12 mouse cellular contexts compared by ENCODE assay signal in genomic region chr4:81111307-81111706, GRCm38 (mm10).
DNase-seq lines count a peak whose midpoint lies in the region; ATAC-seq and TF ChIP-seq lines count a peak whose summit lies in the region.
"Had no signal": no experiment of that assay in that cellular context is flagged by ENCODE, and none has a peak within 500 bp of the region (broad histone marks: within the 10 kb centered on the region; RNA-seq: fewer than 3 reads in every experiment).

No protein-coding gene starts in this region.

- 61% methylated on average over 3 of the region's 3 CpGs for WGBS in embryonic facial prominence, embryonic 11.5 days
- WGBS in embryonic facial prominence, embryonic 10.5 days, result 59% methylated on average over 3 of the region's 3 CpGs
- WGBS in midbrain, postnatal 0 days, result 35% methylated on average over 3 of the region's 3 CpGs
- 51% methylated on average over 3 of the region's 3 CpGs for WGBS in midbrain, embryonic 15.5 days

- no peak overlapping the region for H3K9ac ChIP-seq in embryonic facial prominence, embryonic 11.5 days (replicated peaks; ENCODE audit: low read length)
- H3K9ac ChIP-seq in midbrain, postnatal 0 days (replicated peaks; ENCODE audit: low read length, poor library complexity, severe bottlenecking), result no peak overlapping the region
- no peak overlapping the region for H3K9ac ChIP-seq in midbrain, embryonic 15.5 days
- H3K9ac ChIP-seq: liver, embryonic 13.5 days; midbrain, embryonic 12.5 days had no signal

- H3K4me1 ChIP-seq in embryonic facial prominence, embryonic 11.5 days (ENCODE audit: control insufficient read depth, insufficient read depth, low read length), result no peaks in the 10 kb centered on the region
- H3K4me1 ChIP-seq in embryonic facial prominence, embryonic 10.5 days, result no peaks in the 10 kb centered on the region
- H3K4me1 ChIP-seq in midbrain, postnatal 0 days (ENCODE audit: insufficient read depth, low read length), result no peaks in the 10 kb centered on the region
- H3K4me1 ChIP-seq in midbrain, embryonic 15.5 days, result no peaks in the 10 kb centered on the region
- H3K4me1 ChIP-seq: liver, embryonic 13.5 days; midbrain, embryonic 12.5 days had no signal

- peak; percentile 7 for DNase-seq in embryonic facial prominence, embryonic 11.5 days (ENCODE audit: low spot score)
- no peak for DNase-seq in embryonic facial prominence, embryonic 10.5 days (ENCODE audit: low spot score)
- DNase-seq in kidney, postnatal 14 days, result peak; percentile 5
- no peak for DNase-seq in kidney, adult 18-20 months
- peak; percentile 70 for DNase-seq in midbrain, postnatal 0 days (ENCODE audit: low spot score)
- DNase-seq in lung, postnatal 14 days, result peak; percentile 5
- DNase-seq in spleen, postnatal 14 days (ENCODE audit: low spot score in 2 of 2), result no peak
- DNase-seq: liver, embryonic 13.5 days had no signal

- H3K36me3 ChIP-seq in embryonic facial prominence, embryonic 11.5 days (replicated peaks; ENCODE audit: control insufficient read depth, insufficient read depth, low read depth, low read length), result no peaks in the 10 kb centered on the region
- no peaks in the 10 kb centered on the region for H3K36me3 ChIP-seq in embryonic facial prominence, embryonic 10.5 days (replicated peaks)
- no peaks in the 10 kb centered on the region for H3K36me3 ChIP-seq in midbrain, postnatal 0 days (ENCODE audit: insufficient read depth, low read length)
- H3K36me3 ChIP-seq in midbrain, embryonic 15.5 days (replicated peaks), result no peaks in the 10 kb centered on the region
- H3K36me3 ChIP-seq: liver, embryonic 13.5 days; midbrain, embryonic 12.5 days had no signal

- no peaks in the 10 kb centered on the region for H3K9me3 ChIP-seq in embryonic facial prominence, embryonic 11.5 days (replicated peaks; ENCODE audit: control insufficient read depth, low read length)
- no peaks in the 10 kb centered on the region for H3K9me3 ChIP-seq in embryonic facial prominence, embryonic 10.5 days
- no peaks in the 10 kb centered on the region for H3K9me3 ChIP-seq in midbrain, postnatal 0 days (ENCODE audit: low read length)
- no peaks in the 10 kb centered on the region for H3K9me3 ChIP-seq in midbrain, embryonic 15.5 days
- H3K9me3 ChIP-seq: liver, embryonic 13.5 days; midbrain, embryonic 12.5 days had no signal

- no peak for ATAC-seq in embryonic facial prominence, embryonic 11.5 days (replicated peaks; ENCODE audit: insufficient number of reproducible peaks, low FRiP score, low TSS enrichment, low read depth)
- ATAC-seq in midbrain, postnatal 0 days (ENCODE audit: low FRiP score), result no peak
- no peak for ATAC-seq in midbrain, embryonic 15.5 days (replicated peaks)
- ATAC-seq: forebrain, embryonic 16.5 days; hindbrain, embryonic 16.5 days had no signal

- H3K27ac ChIP-seq in embryonic facial prominence, embryonic 11.5 days (replicated peaks; ENCODE audit: low read depth, low read length), result no peak overlapping the region
- H3K27ac ChIP-seq in embryonic facial prominence, embryonic 10.5 days (replicated peaks), result no peak overlapping the region
- no peak overlapping the region for H3K27ac ChIP-seq in midbrain, postnatal 0 days (ENCODE audit: low read depth, low read length)
- H3K27ac ChIP-seq in midbrain, embryonic 15.5 days, result no peak overlapping the region
- H3K27ac ChIP-seq: liver, embryonic 13.5 days; midbrain, embryonic 12.5 days had no signal

- no peak overlapping the region for H3K4me3 ChIP-seq in embryonic facial prominence, embryonic 11.5 days (ENCODE audit: low read depth, low read length)
- H3K4me3 ChIP-seq in embryonic facial prominence, embryonic 10.5 days, result no peak overlapping the region
- no peak overlapping the region for H3K4me3 ChIP-seq in midbrain, postnatal 0 days (ENCODE audit: low read depth, low read length)
- no peak overlapping the region for H3K4me3 ChIP-seq in midbrain, embryonic 15.5 days
- H3K4me3 ChIP-seq: liver, embryonic 13.5 days; midbrain, embryonic 12.5 days had no signal

- peak; percentile 78 for TF ChIP-seq CTCF in midbrain, postnatal 0 days (IDR thresholded peaks at IDR 0.05)

- no peaks in the 10 kb centered on the region for H3K27me3 ChIP-seq in embryonic facial prominence, embryonic 11.5 days (ENCODE audit: control insufficient read depth, insufficient read depth, low read length)
- H3K27me3 ChIP-seq in embryonic facial prominence, embryonic 10.5 days (replicated peaks; ENCODE audit: low read depth, poor library complexity, severe bottlenecking), result no peaks in the 10 kb centered on the region
- no peaks in the 10 kb centered on the region for H3K27me3 ChIP-seq in midbrain, postnatal 0 days (ENCODE audit: insufficient read depth, low read length)
- no peaks in the 10 kb centered on the region for H3K27me3 ChIP-seq in midbrain, embryonic 15.5 days (replicated peaks)
- H3K27me3 ChIP-seq: liver, embryonic 13.5 days; midbrain, embryonic 12.5 days had no signal

- H3K4me2 ChIP-seq in embryonic facial prominence, embryonic 11.5 days (ENCODE audit: low read depth, low read length), result no peak overlapping the region
- no peak overlapping the region for H3K4me2 ChIP-seq in midbrain, postnatal 0 days (ENCODE audit: low read depth, low read length, poor library complexity, severe bottlenecking)
- H3K4me2 ChIP-seq in midbrain, embryonic 15.5 days, result no peak overlapping the region
- H3K4me2 ChIP-seq: liver, embryonic 13.5 days; midbrain, embryonic 12.5 days had no signal

Comparison
In these comparisons a context has a peak if more than half of its experiments do, and no peak if none do; other contexts are left out.
1. DNase-seq: peak in embryonic facial prominence, embryonic 11.5 days (single experiment), kidney, postnatal 14 days (single experiment), midbrain, postnatal 0 days (single experiment) and lung, postnatal 14 days (single experiment); none in embryonic facial prominence, embryonic 10.5 days (single experiment), kidney, adult 18-20 months (single experiment) and spleen, postnatal 14 days (0 of 2).